Mouse (Mus musculus) MEL (cell line): ENCODE results near the gene Palld. TPM values are rescaled to one million over a fixed set of nuclear protein-coding genes. Genes with fewer than 3 reads are reported as not detected.

Experiments
- DNase-seq: peaks from one replicate; pipeline ENCODE4 v3.0.0; 2011; ENCODE audit warnings: low read depth, low spot score
- H3K27ac ChIP-seq: 2 replicates; pipeline ENCODE4 v1.5.1; 2012; ENCODE audit warnings: low read depth, mild to moderate bottlenecking, control low read depth, low read length, moderate library complexity; ENCODE audit not compliant: control insufficient read depth
- H3K27me3 ChIP-seq, 2 experiments: fragments of 150-350 bp in 1 of 2; sonication (generic) in 1 of 2; 2 replicates each; pipeline ENCODE4 v1.6.1; 2012; ENCODE audit warnings: low read length in 2 of 2, mild to moderate bottlenecking in 2 of 2, improper control_type of control experiment in 1 of 2, moderate library complexity in 1 of 2; ENCODE audit not compliant: insufficient read depth in 2 of 2, control insufficient read depth in 1 of 2
- H3K36me3 ChIP-seq, 2 experiments: 2 replicates each; pipeline ENCODE4 v1.6.1; 2012 to 2014; ENCODE audit warnings: low read length in 2 of 2, improper control_type of control experiment in 1 of 2, inconsistent platforms in 1 of 2, mild to moderate bottlenecking in 1 of 2; ENCODE audit not compliant: insufficient read depth in 2 of 2, control insufficient read depth in 1 of 2
- H3K4me1 ChIP-seq, 2 experiments: fragments of 150-350 bp in 1 of 2; sonication (generic) in 1 of 2; 2 replicates each; pipeline ENCODE4 v1.6.1; 2012; ENCODE audit warnings: low read length in 2 of 2, improper control_type of control experiment in 1 of 2, mild to moderate bottlenecking in 1 of 2; ENCODE audit not compliant: insufficient read depth in 2 of 2, control insufficient read depth in 1 of 2
- H3K4me3 ChIP-seq, 2 experiments: fragments of 150-350 bp in 1 of 2; sonication (generic) in 1 of 2; 2 replicates each; pipeline ENCODE4 v1.5.1; 2012; ENCODE audit warnings: low read depth in 2 of 2, low read length in 2 of 2, mild to moderate bottlenecking in 2 of 2, moderate library complexity in 2 of 2, control low read depth in 1 of 2, improper control_type of control experiment in 1 of 2; ENCODE audit not compliant: control insufficient read depth in 1 of 2, insufficient read depth in 1 of 2
- H3K79me2 ChIP-seq: 2 replicates; pipeline ENCODE4 v1.6.1; 2012; ENCODE audit warnings: mild to moderate bottlenecking, low read length, moderate library complexity; ENCODE audit not compliant: control insufficient read depth, poor library complexity, insufficient read depth
- H3K9ac ChIP-seq: 2 replicates; pipeline ENCODE4 v1.6.1; 2012; ENCODE audit warnings: low read depth, mild to moderate bottlenecking, control low read depth, low read length, moderate library complexity; ENCODE audit not compliant: control insufficient read depth, poor library complexity, severe bottlenecking
- H3K9me3 ChIP-seq: fragments of 150-350 bp; sonication (generic); replicated peaks from 2 replicates; pipeline ENCODE4 v1.6.1; 2012; ENCODE audit warnings: mild to moderate bottlenecking, low read length, improper control_type of control experiment, moderate library complexity; ENCODE audit not compliant: insufficient read depth
- E2F4 ChIP-seq: IDR thresholded peaks from 2 replicates; pipeline ENCODE4 v1.6.1; 2011; ENCODE audit warnings: low read depth, low read length, improper control_type of control experiment, borderline replicate concordance
- JUND ChIP-seq: IDR thresholded peaks from 2 replicates; pipeline ENCODE4 v1.6.1; 2011; ENCODE audit warnings: low read depth, mild to moderate bottlenecking, improper control_type of control experiment, low read length
- MAX ChIP-seq: IDR thresholded peaks from 2 replicates; pipeline ENCODE4 v1.6.1; 2011; ENCODE audit warnings: low read length, improper control_type of control experiment
- MEF2A ChIP-seq: IDR thresholded peaks from 2 replicates; pipeline ENCODE4 v1.6.1; 2014; ENCODE audit warnings: low read depth, mild to moderate bottlenecking, inconsistent platforms, low read length, improper control_type of control experiment; ENCODE audit not compliant: poor library complexity, insufficient replicate concordance, severe bottlenecking; ENCODE audit errors: extremely low read depth
- MXI1 ChIP-seq: IDR thresholded peaks from 2 replicates; pipeline ENCODE4 v1.6.1; 2011; ENCODE audit warnings: mild to moderate bottlenecking, low read depth, low read length, improper control_type of control experiment
- MYB ChIP-seq: IDR thresholded peaks from 2 replicates; pipeline ENCODE4 v1.6.1; 2011; ENCODE audit warnings: mild to moderate bottlenecking, low read depth, low read length, improper control_type of control experiment
- MYC ChIP-seq: IDR thresholded peaks from 2 replicates; pipeline ENCODE4 v1.6.1; 2011; ENCODE audit warnings: low read depth, mild to moderate bottlenecking, low read length, improper control_type of control experiment, moderate library complexity
- NELFE ChIP-seq: IDR thresholded peaks from 2 replicates; pipeline ENCODE4 v1.6.1; 2011; ENCODE audit warnings: low read depth, low read length, improper control_type of control experiment
- POLR2A ChIP-seq, 2 experiments: IDR thresholded peaks; 2 replicates each; pipeline ENCODE4 v1.6.1; 2011 to 2012; ENCODE audit warnings: low read length in 2 of 2, mild to moderate bottlenecking in 2 of 2, control low read depth in 1 of 2, improper control_type of control experiment in 1 of 2, low read depth in 1 of 2, moderate library complexity in 1 of 2; ENCODE audit not compliant: control insufficient read depth in 1 of 2, insufficient read depth in 1 of 2, poor library complexity in 1 of 2
- RCOR1 ChIP-seq: IDR thresholded peaks from 2 replicates; pipeline ENCODE4 v1.6.1; 2012; ENCODE audit warnings: low read depth, mild to moderate bottlenecking, inconsistent platforms, low read length, improper control_type of control experiment
- SIN3A ChIP-seq: IDR thresholded peaks from 2 replicates; pipeline ENCODE4 v1.6.1; 2012; ENCODE audit warnings: low read length, improper control_type of control experiment, inconsistent platforms
- SMC3 ChIP-seq: IDR thresholded peaks from 2 replicates; pipeline ENCODE4 v1.6.1; 2011; ENCODE audit warnings: low read depth, low read length, improper control_type of control experiment
- USF1 ChIP-seq: IDR thresholded peaks from 2 replicates; pipeline ENCODE4 v1.6.1; 2014; ENCODE audit warnings: low read depth, mild to moderate bottlenecking, inconsistent platforms, low read length, improper control_type of control experiment, moderate library complexity
- ZC3H11A ChIP-seq: IDR thresholded peaks from 2 replicates; pipeline ENCODE4 v1.6.1; 2012; ENCODE audit warnings: low read depth, mild to moderate bottlenecking, inconsistent platforms, low read length, improper control_type of control experiment
- ZKSCAN1 ChIP-seq: IDR thresholded peaks from 2 replicates; pipeline ENCODE4 v1.6.1; 2012; ENCODE audit warnings: low read depth, mild to moderate bottlenecking, inconsistent platforms, low read length, improper control_type of control experiment, moderate library complexity
- polyA plus RNA-seq, 2 experiments: library from polyadenylated mRNA; stranded (reverse) in 1 of 2; unstranded in 1 of 2; fragments of >175 nt in 1 of 2; fragments of >200 nt in 1 of 2; gene quantifications; 2 replicates each; pipeline versions ENCODE4 v1.2.1 to v1.2.4; 2012; ENCODE audit warnings: low replicate concordance in 2 of 2, low read depth in 1 of 2; ENCODE audit not compliant: insufficient read length in 2 of 2, insufficient read depth in 1 of 2, missing spikeins in 1 of 2
- total RNA-seq: library from RNA; depleted of rRNA; stranded (reverse); fragments of 300-350 nt; gene quantifications from 2 replicates; pipeline ENCODE4 v1.2.3, GENCODE M21; 2012

Palld gene
- total and polyA plus RNA-seq, 3 experiments: 0.23 to 1.9 TPM; not detected in 1

- Histone ChIP-seq H3K27ac (no peak overlapping the region), H3K27me3 (no peaks in the 10 kb centered on the region), H3K4me1 (no peaks in the 10 kb centered on the region), H3K79me2 (no peaks in the 10 kb centered on the region), H3K9ac (no peak overlapping the region), H3K36me3 (no peaks in the 10 kb centered on the region), H3K9me3 (no peaks in the 10 kb centered on the region), H3K4me3 (no peak overlapping the region)
- TF ChIP-seq MEF2A (no peak), USF1 (no peak), POLR2A (IDR thresholded peaks at IDR 0.05; ENCODE audit: control insufficient read depth in 1 of 2, insufficient read depth in 1 of 2, low read depth in 1 of 2, low read length in 2 of 2, poor library complexity in 1 of 2) (no peak), SMC3 (no peak), ZKSCAN1 (no peak), RCOR1 (no peak)
- DNase-seq: no peak
Measured at GRCm38 (mm10) chr8:61497110-61497509, 405.4 kb downstream of the Palld start.

GRCm38 (mm10) chr8:61488631-61489030, 413.9 kb downstream of the Palld start:
- H3K27ac ChIP-seq: no peak overlapping the region
- peaks cover 0 to 8% of the 10 kb centered on the region in 2 experiments; a peak in 2 of 4 replicates for H3K4me1 ChIP-seq
- H3K36me3 ChIP-seq: peaks cover 0 to 5% of the 10 kb centered on the region in 2 experiments; a peak in 2 of 4 replicates
- peak overlapping the region; percentile 88 to 98 for H3K4me3 ChIP-seq
- peak; percentile 18 for DNase-seq
- peak overlapping the region; percentile 98 for H3K9ac ChIP-seq
- H3K9me3 ChIP-seq: no peaks in the 10 kb centered on the region
- H3K79me2 ChIP-seq: peaks cover 3% of the 10 kb centered on the region; the same call in 1 of the 2 replicates
- TF ChIP-seq NELFE (no peak), E2F4 (no peak), SIN3A (no peak), MYB (no peak), JUND (no peak), MYC (no peak), MXI1 (no peak), MEF2A (no peak), ZC3H11A (no peak), MAX (no peak)
- TF ChIP-seq, all 39 proteins: peak for 0
- H3K27me3 ChIP-seq: no peaks in the 10 kb centered on the region
